Mouse (Mus musculus) spleen, adult 2 months (tissue): ENCODE data around the gene Ints11.

Source experiments
- CTCF ChIP-seq: fragments of 200-500 bp; IDR thresholded peaks from 2 replicates; pipeline ENCODE4 v1.5.1; 2011; ENCODE audit warnings: mild to moderate bottlenecking, inconsistent platforms; ENCODE audit not compliant: insufficient read depth, insufficient read length, insufficient replicate concordance; ENCODE audit errors: extremely low read depth
- POLR2A ChIP-seq: fragments of 200-500 bp; IDR thresholded peaks from 2 replicates; pipeline ENCODE4 v1.6.1; 2011; ENCODE audit warnings: low read depth, low read length, inconsistent platforms

- TF ChIP-seq POLR2A = no peak
- no peak for TF ChIP-seq CTCF
Measured at GRCm38 (mm10) chr4:155883587-155883986, 14.2 kb downstream of the Ints11 start.
